Mouse (Mus musculus) myocyte (in vitro differentiated cells): Measurements from ENCODE around the gene Depdc1a. TPM values are rescaled to one million over a fixed set of nuclear protein-coding genes. Genes with fewer than 3 reads are reported as not detected.

Source experiments
- H3K27me3 ChIP-seq: one replicate; pipeline ENCODE4 v1.6.1; 2011; ENCODE audit not compliant: control insufficient read depth, insufficient read depth, insufficient read length
- H3K36me3 ChIP-seq: one replicate; pipeline ENCODE4 v1.6.1; 2011; ENCODE audit not compliant: control insufficient read depth, insufficient read depth
- H3K4me2 ChIP-seq: one replicate; pipeline ENCODE4 v1.6.1; 2011; ENCODE audit warnings: low read depth, control low read depth
- H3K4me3 ChIP-seq: one replicate; pipeline ENCODE4 v1.5.1; 2011; ENCODE audit warnings: mild to moderate bottlenecking, control low read depth, moderate library complexity
- H3K79me2 ChIP-seq: one replicate; pipeline ENCODE4 v1.6.1; 2011; ENCODE audit not compliant: control insufficient read depth, insufficient read depth
- H3ac ChIP-seq: one replicate; pipeline ENCODE4 v1.6.1; 2011; ENCODE audit not compliant: control insufficient read depth, insufficient read length
- CEBPB ChIP-seq: IDR thresholded peaks from 2 replicates; pipeline ENCODE4 v1.6.1; 2011; ENCODE audit warnings: mild to moderate bottlenecking, moderate library complexity; ENCODE audit not compliant: poor library complexity, insufficient read depth, severe bottlenecking
- E2F4 ChIP-seq: IDR thresholded peaks from one replicate; pipeline ENCODE4 v1.6.1; 2011; ENCODE audit warnings: mild to moderate bottlenecking, control low read depth, moderate library complexity; ENCODE audit not compliant: insufficient read depth
- MAX ChIP-seq: IDR thresholded peaks from one replicate; pipeline ENCODE4 v1.6.1; 2011; ENCODE audit warnings: low read depth, mild to moderate bottlenecking, control low read depth
- MYOD1 ChIP-seq, 3 experiments: IDR thresholded peaks; one replicate each; pipeline ENCODE4 v1.6.1; 2011; ENCODE audit warnings: control low read depth in 2 of 3, low read depth in 2 of 3, mild to moderate bottlenecking in 2 of 3, moderate library complexity in 1 of 3; ENCODE audit not compliant: insufficient read length in 2 of 3, control insufficient read depth in 1 of 3
- MYOG ChIP-seq, 3 experiments: IDR thresholded peaks; one replicate each; pipeline ENCODE4 v1.6.1; 2011; ENCODE audit warnings: control low read depth in 2 of 3, low read depth in 2 of 3, mild to moderate bottlenecking in 2 of 3; ENCODE audit not compliant: insufficient read length in 2 of 3, control insufficient read depth in 1 of 3, insufficient read depth in 1 of 3
- POLR2A ChIP-seq: IDR thresholded peaks from one replicate; pipeline ENCODE4 v1.6.1; 2011; ENCODE audit warnings: low read depth, mild to moderate bottlenecking, control low read depth, moderate library complexity; ENCODE audit not compliant: insufficient read length
- POLR2AphosphoS2 ChIP-seq: IDR thresholded peaks from one replicate; pipeline ENCODE4 v1.6.1; 2011; ENCODE audit warnings: low read depth, control low read depth; ENCODE audit not compliant: insufficient read length
- REST ChIP-seq: IDR thresholded peaks from one replicate; pipeline ENCODE4 v1.6.1; 2011; ENCODE audit warnings: mild to moderate bottlenecking, control low read depth, moderate library complexity; ENCODE audit not compliant: insufficient read depth, insufficient read length
- SRF ChIP-seq: IDR thresholded peaks from one replicate; pipeline ENCODE4 v1.6.1; 2011; ENCODE audit warnings: low read depth; ENCODE audit not compliant: control insufficient read depth, insufficient read length
- TCF12 ChIP-seq: IDR thresholded peaks from one replicate; pipeline ENCODE4 v1.6.1; 2011; ENCODE audit warnings: mild to moderate bottlenecking, control low read depth; ENCODE audit not compliant: poor library complexity, insufficient read depth, severe bottlenecking
- TCF3 ChIP-seq: IDR thresholded peaks from one replicate; pipeline ENCODE4 v1.6.1; 2011; ENCODE audit warnings: low read depth, control low read depth; ENCODE audit not compliant: insufficient read length
- USF1 ChIP-seq: IDR thresholded peaks from one replicate; pipeline ENCODE4 v1.6.1; 2011; ENCODE audit warnings: low read depth, mild to moderate bottlenecking, control low read depth, moderate library complexity
- polyA plus RNA-seq: library from polyadenylated mRNA; unstranded; fragments of >200 nt; fragmentation: generic; extraction: Trizol; gene quantifications from one replicate; pipeline ENCODE4 v1.2.1, GENCODE M21; 2012; ENCODE audit warnings: missing spikeins

The Depdc1a gene
- polyA plus RNA-seq, 1 experiment: 3.4 TPM

DNA sequence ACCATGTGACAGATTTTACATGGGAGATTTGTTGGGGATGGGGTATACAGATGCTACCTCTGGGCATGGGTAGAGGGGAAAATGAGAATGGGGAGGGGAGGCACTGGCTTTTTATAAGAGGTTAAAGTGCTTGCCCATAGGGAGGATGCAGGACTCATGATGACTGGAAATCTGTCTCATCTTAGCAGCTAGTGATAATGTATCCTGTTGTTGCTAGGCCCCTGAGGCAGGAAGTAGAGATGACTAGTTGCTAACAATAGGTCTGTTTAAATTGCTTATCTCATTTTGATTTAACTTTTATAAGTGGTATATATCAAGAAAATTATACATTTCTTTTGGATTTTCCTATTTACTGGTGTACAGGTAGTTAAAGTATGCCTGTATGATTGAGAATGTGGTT is 13.7 kb downstream of the Depdc1a start:
- Histone ChIP-seq H3K36me3 (no peaks in the 10 kb centered on the region), H3ac (no peak overlapping the region), H3K27me3 (no peaks in the 10 kb centered on the region), H3K79me2 (peaks cover 41% of the 10 kb centered on the region), H3K4me2 (no peak overlapping the region), H3K4me3 (no peak overlapping the region)
- no peak for TF ChIP-seq SRF
- no peak for TF ChIP-seq MYOD1 (IDR thresholded peaks at IDR 0.05; ENCODE audit: control insufficient read depth in 1 of 3, insufficient read length in 2 of 3, low read depth in 2 of 3)
- no peak for TF ChIP-seq MAX
- TF ChIP-seq CEBPB: no peak

DNA sequence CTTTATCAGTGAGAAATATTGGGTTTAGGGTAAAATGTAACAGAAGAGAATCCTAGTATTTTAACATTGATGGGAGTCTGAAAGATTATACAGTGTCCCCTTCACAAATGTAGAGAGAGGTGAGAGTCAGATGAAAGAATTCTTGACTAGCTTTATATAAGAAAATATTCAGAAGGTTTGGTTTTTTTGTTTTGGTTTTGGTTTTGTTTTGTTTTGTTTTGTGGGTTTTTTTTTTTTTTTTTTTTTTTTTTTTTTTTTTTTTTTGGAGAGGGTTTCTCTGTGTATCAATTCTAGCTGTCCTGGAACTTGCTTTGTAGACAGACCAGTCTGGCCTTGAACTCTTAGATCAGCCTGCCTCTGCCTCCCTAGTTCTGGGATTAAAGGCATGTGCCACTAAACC is 33.3 kb downstream of the Depdc1a start:
- Histone ChIP-seq H3K4me3 (no peak overlapping the region), H3ac (no peak overlapping the region), H3K79me2 (no peaks in the 10 kb centered on the region), H3K36me3 (no peaks in the 10 kb centered on the region), H3K27me3 (no peaks in the 10 kb centered on the region), H3K4me2 (no peak overlapping the region)
- TF ChIP-seq E2F4: no peak
- no peak for TF ChIP-seq SRF
- no peak for TF ChIP-seq TCF3
- TF ChIP-seq USF1: no peak
- TF ChIP-seq MAX: no peak
- no peak for TF ChIP-seq TCF12
- no peak for TF ChIP-seq MYOD1 (IDR thresholded peaks at IDR 0.05; ENCODE audit: control insufficient read depth in 1 of 3, insufficient read length in 2 of 3, low read depth in 2 of 3)
- TF ChIP-seq POLR2A: no peak
- no peak for TF ChIP-seq MYOG (IDR thresholded peaks at IDR 0.05; ENCODE audit: control insufficient read depth in 1 of 3, insufficient read depth in 1 of 3, insufficient read length in 2 of 3, low read depth in 2 of 3)
- no peak for TF ChIP-seq POLR2AphosphoS2
- no peak for TF ChIP-seq REST
- no peak for TF ChIP-seq CEBPB

DNA sequence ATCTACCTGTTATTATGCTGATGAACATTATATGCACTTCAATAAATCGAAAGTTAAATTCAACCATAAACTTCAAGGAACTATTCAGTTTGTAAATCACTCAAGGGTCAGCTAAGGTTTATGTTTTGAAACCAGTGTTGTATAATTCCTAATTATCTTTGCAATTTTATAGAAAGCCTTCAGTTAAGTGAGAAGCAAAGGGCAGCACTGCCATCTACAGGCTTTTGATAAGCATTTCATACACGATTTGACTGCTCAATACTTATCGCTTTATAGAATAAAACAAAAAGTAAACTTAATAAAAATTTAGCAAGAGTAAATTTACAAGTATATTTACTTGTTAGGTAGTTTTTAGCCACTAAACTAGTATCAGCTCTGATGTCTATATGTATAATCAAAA is 53.1 kb downstream of the Depdc1a start:
- no peaks in the 10 kb centered on the region for H3K36me3 ChIP-seq
- no peak overlapping the region for H3K4me3 ChIP-seq
- TF ChIP-seq USF1: no peak
- no peaks in the 10 kb centered on the region for H3K79me2 ChIP-seq
- no peak overlapping the region for H3ac ChIP-seq
- H3K4me2 ChIP-seq: no peak overlapping the region
- H3K27me3 ChIP-seq: no peaks in the 10 kb centered on the region

DNA sequence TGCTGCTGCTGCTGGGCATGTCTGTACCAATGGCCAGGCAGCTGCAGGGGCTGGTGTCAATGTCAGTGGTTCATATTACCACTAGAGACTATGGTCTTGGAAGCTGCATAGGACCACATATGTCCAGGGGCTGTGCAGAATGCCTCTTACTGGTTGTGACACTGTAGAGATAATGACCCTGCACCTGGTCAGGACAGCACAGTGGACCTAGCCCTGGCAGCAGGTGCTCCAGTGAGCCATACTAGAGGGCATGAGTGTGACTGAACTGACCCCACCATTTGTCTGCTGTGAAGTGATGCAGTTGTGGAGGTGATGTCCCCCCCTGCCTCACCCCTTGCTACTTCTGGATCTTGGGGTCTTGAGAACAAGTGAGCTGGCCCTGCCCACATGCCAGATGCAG is 55.0 kb downstream of the Depdc1a start:
- H3ac ChIP-seq: no peak overlapping the region
- H3K4me3 ChIP-seq: no peak overlapping the region
- H3K4me2 ChIP-seq: no peak overlapping the region
- TF ChIP-seq POLR2A: no peak
- TF ChIP-seq TCF3: no peak
- no peak for TF ChIP-seq SRF
- TF ChIP-seq REST: no peak
- TF ChIP-seq POLR2AphosphoS2: no peak
- TF ChIP-seq MYOD1 (IDR thresholded peaks at IDR 0.05; ENCODE audit: control insufficient read depth in 1 of 3, insufficient read length in 2 of 3, low read depth in 2 of 3): no peak
- TF ChIP-seq TCF12: no peak
- H3K79me2 ChIP-seq: no peaks in the 10 kb centered on the region
- H3K27me3 ChIP-seq: no peaks in the 10 kb centered on the region
- H3K36me3 ChIP-seq: no peaks in the 10 kb centered on the region

Other genes starting within 250 kb of the Depdc1a start
- not detected for gene Rpe65, start 103.7 kb downstream of the Depdc1a start, polyA plus RNA-seq